Mouse (Mus musculus) liver, embryonic 15.5 days (tissue): ENCODE measurements around the gene Alad. TPM values are rescaled to one million over a fixed set of nuclear protein-coding genes. Genes with fewer than 3 reads are reported as not detected.

ENCODE experiments used
- ATAC-seq: fragments of 200-750 bp; cut with Nextera tagmentation; 2 replicates; pipeline ENCODE4 v1.8.0; 2017; ENCODE audit warnings: moderate number of reproducible peaks, mild to moderate bottlenecking, moderate library complexity; ENCODE audit not compliant: insufficient read depth
- H3K27ac ChIP-seq: fragments of 300-500 bp; sonication (generic); replicated peaks from 2 replicates; pipeline ENCODE4 v1.5.1; 2015; ENCODE audit warnings: mild to moderate bottlenecking, inconsistent platforms
- H3K27me3 ChIP-seq: fragments of 300-500 bp; sonication (generic); 2 replicates; pipeline ENCODE4 v1.6.1; 2015; ENCODE audit warnings: mild to moderate bottlenecking, inconsistent platforms
- H3K36me3 ChIP-seq: fragments of 300-500 bp; sonication (generic); replicated peaks from 2 replicates; pipeline ENCODE4 v1.6.1; 2015; ENCODE audit warnings: moderate library complexity, mild to moderate bottlenecking, inconsistent platforms
- H3K4me1 ChIP-seq: fragments of 300-500 bp; sonication (generic); replicated peaks from 2 replicates; pipeline ENCODE4 v1.6.1; 2015; ENCODE audit warnings: inconsistent platforms
- H3K4me2 ChIP-seq: fragments of 300-500 bp; sonication (generic); 2 replicates; pipeline ENCODE4 v1.6.1; 2015; ENCODE audit warnings: moderate library complexity, mild to moderate bottlenecking, inconsistent platforms
- H3K4me3 ChIP-seq: fragments of 300-500 bp; sonication (generic); replicated peaks from 2 replicates; pipeline ENCODE4 v1.5.1; 2015; ENCODE audit warnings: mild to moderate bottlenecking, inconsistent platforms
- H3K9ac ChIP-seq: fragments of 300-500 bp; sonication (generic); 2 replicates; pipeline ENCODE4 v1.6.1; 2015; ENCODE audit warnings: moderate library complexity, mild to moderate bottlenecking, inconsistent platforms
- H3K9me3 ChIP-seq: fragments of 300-500 bp; sonication (generic); replicated peaks from 2 replicates; pipeline ENCODE4 v1.6.1; 2016; ENCODE audit warnings: inconsistent platforms
- WGBS: fragments of 180-500 bp; shearing (Covaris S2); methylation state at CpG from one replicate; pipeline ENCODE4 v1.1.7; 2015; ENCODE audit warnings: mixed read lengths; ENCODE audit not compliant: insufficient replicate concordance; 5-methylcytosine and 5-hydroxymethylcytosine counted together
- polyA plus RNA-seq: library from polyadenylated mRNA; unstranded; fragments of >200 nt; fragmentation: Nextera tagmentation; extraction: Ambion mirVana; gene quantifications from 2 replicates; pipeline ENCODE4 v1.2.1, GENCODE M21; 2015

Gene Alad
- polyA plus RNA-seq, 1 experiment from 2014 or later: 582 TPM

GRCm38 (mm10) chr4:62468158-62468557 lies 51.6 kb downstream of the Alad start:
- no peak overlapping the region for H3K9ac ChIP-seq
- H3K9me3 ChIP-seq: no peaks in the 10 kb centered on the region
- H3K27me3 ChIP-seq: no peaks in the 10 kb centered on the region
- H3K27ac ChIP-seq: no peak overlapping the region
- H3K4me1 ChIP-seq: peaks cover 7% of the 10 kb centered on the region
- H3K4me2 ChIP-seq: no peak overlapping the region
- H3K4me3 ChIP-seq: no peak overlapping the region
- no peaks in the 10 kb centered on the region for H3K36me3 ChIP-seq
- ATAC-seq: no peak
- 78% methylated on average over 1 of the region's 1 CpGs for WGBS

- Histone ChIP-seq H3K27me3 (no peaks in the 10 kb centered on the region), H3K36me3 (no peaks in the 10 kb centered on the region), H3K4me1 (no peaks in the 10 kb centered on the region), H3K9me3 (no peaks in the 10 kb centered on the region), H3K4me3 (no peak overlapping the region), H3K4me2 (no peak overlapping the region), H3K9ac (no peak overlapping the region), H3K27ac (no peak overlapping the region)
- WGBS: 61% methylated on average over 2 of the region's 2 CpGs
- ATAC-seq: no peak
Observed at GRCm38 (mm10) chr4:62463124-62463523, 56.6 kb downstream of the Alad start.

- Histone ChIP-seq H3K27me3 (no peaks in the 10 kb centered on the region), H3K4me2 (no peak overlapping the region), H3K4me3 (no peak overlapping the region), H3K4me1 (no peaks in the 10 kb centered on the region), H3K9ac (no peak overlapping the region), H3K27ac (no peak overlapping the region), H3K9me3 (no peaks in the 10 kb centered on the region), H3K36me3 (no peaks in the 10 kb centered on the region)
- 75% methylated on average over 8 of the region's 8 CpGs for WGBS
- ATAC-seq: no peak
Observed at GRCm38 (mm10) chr4:62460348-62460747, 59.4 kb downstream of the Alad start.

Other genes starting within 250 kb of the Alad start
- gene Fkbp15, start 159.4 kb downstream of the Alad start, polyA plus RNA-seq: 14.1 and 15.6 TPM in 2 replicates
- gene Slc31a1, start 159.2 kb downstream of the Alad start, polyA plus RNA-seq: 51.4 and 57.0 TPM in 2 replicates
- 53.5 and 57.4 TPM in 2 replicates for gene Cdc26, start 111.3 kb downstream of the Alad start, polyA plus RNA-seq
- 9.1 and 9.3 TPM in 2 replicates for gene Prpf4, start 111.1 kb downstream of the Alad start, polyA plus RNA-seq
- gene Rnf183, start 84.7 kb downstream of the Alad start, polyA plus RNA-seq: not detected in 2 replicates
- gene Wdr31, start 49.0 kb downstream of the Alad start, polyA plus RNA-seq: 0.86 and 0.88 TPM in 2 replicates
- gene Bspry, start 39.9 kb downstream of the Alad start, polyA plus RNA-seq: 0.22 and 0.32 TPM in 2 replicates
- gene Hdhd3, start 16.5 kb downstream of the Alad start, polyA plus RNA-seq: 7.8 and 9.6 TPM in 2 replicates
- 51.3 and 52.9 TPM in 2 replicates for gene Pole3, start 5.2 kb upstream of the Alad start, polyA plus RNA-seq
- 0.06 and 0.15 TPM in 2 replicates for gene 4933430I17Rik, start 5.5 kb upstream of the Alad start, polyA plus RNA-seq
- gene Rgs3, start 39.9 kb upstream of the Alad start, polyA plus RNA-seq: 5.4 and 5.8 TPM in 2 replicates